Mouse (Mus musculus) embryonic stem cell, embryonic (primary cell): Measurements from ENCODE around the gene Utrn.

Experiments used
- CTCF ChIA-PET, 4 experiments: fragments of 300-600 bp in 2 of 4; fragments of 350-600 bp in 2 of 4; sonication (Branson Sonifier 250); formaldehyde crosslinking; loops; one replicate each; lab custom pipeline; 2022; ENCODE audit warnings: inconsistent platforms in 2 of 4; lab: Charles Lee
- POLR2A ChIA-PET, 4 experiments: fragments of 300-600 bp in 2 of 4; fragments of 350-600 bp in 2 of 4; sonication (Branson Sonifier 250); formaldehyde crosslinking; loops; one replicate each; lab custom pipeline; 2022; ENCODE audit warnings: antibody characterized with exemption in 4 of 4, inconsistent platforms in 1 of 4; lab: Charles Lee

The Utrn gene

DNA sequence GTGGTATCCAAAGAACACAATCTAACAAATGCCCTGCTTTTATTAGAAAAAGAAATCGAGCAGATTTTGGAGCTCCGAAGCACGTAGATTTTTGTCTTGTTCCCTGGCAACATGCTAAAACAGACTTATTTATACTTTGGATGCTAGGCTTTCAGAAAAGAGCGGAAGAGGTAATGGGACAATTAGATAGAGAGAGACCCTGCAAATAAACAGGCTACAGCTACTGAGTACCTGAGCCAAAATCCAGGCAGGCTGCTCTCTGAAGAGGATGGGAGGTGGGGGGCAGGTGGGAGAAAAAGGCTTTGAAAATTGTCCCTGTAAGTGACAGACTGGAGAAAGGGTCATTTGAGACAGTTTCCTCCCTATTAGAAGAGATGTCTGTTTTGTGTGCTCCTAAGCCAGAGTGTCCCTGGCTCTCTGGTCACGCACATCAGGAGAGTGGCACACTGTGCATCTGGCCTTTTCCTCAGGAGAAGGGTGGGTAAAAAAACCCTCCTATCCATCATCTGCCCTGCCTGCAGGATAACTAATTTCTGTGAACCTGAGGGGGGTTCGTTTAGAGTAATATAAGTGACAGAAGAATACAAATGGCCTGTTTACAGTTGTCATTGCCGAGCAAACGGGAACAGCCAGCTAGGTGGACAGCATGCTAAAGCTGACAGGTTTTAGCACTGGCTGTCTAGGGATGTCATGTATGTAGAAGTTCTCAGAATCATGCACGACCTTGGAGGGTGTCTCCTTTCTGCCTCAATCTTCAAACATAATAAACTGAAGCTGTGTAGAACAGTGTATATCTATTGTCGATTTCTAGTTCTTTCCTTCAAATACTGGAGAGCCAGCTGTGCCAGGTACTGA, 529.2 kb downstream of the Utrn start:
- ChIA-PET POLR2A (no interaction called here), CTCF (no interaction called here)

- POLR2A ChIA-PET: interaction anchor here in 1 of 4 experiments (0.6 kb wide), 1 partner anchor 302 kb away, joined by 3 read pairs; no protein-coding TSS in a partner anchor
- CTCF ChIA-PET: no interaction called here
Measured at GRCm38 (mm10) chr10:12339005-12339703, 530.0 kb downstream of the Utrn start.
